Mouse (Mus musculus) cerebellum, adult 2 months (tissue): ENCODE data around the gene Slc26a3.

Source experiments
- CTCF ChIP-seq: fragments of 200-500 bp; IDR thresholded peaks from 2 replicates; pipeline ENCODE4 v1.5.1; 2011; ENCODE audit warnings: low read depth, mild to moderate bottlenecking, control low read depth, low read length, moderate library complexity, borderline replicate concordance; ENCODE audit not compliant: insufficient read depth
- POLR2A ChIP-seq: fragments of 200-500 bp; IDR thresholded peaks from 2 replicates; pipeline ENCODE4 v1.6.1; 2011; ENCODE audit warnings: low read length, control low read depth, borderline replicate concordance; ENCODE audit not compliant: insufficient read depth

GRCm38 (mm10) chr12:31391696-31392095 is 1.0 kb downstream of the Slc26a3 start:
- TF ChIP-seq POLR2A = no peak
- no peak for TF ChIP-seq CTCF
